Mouse (Mus musculus) forebrain, postnatal 0 days (tissue): ENCODE results near the gene Fastk. TPM values are rescaled to one million over a fixed set of nuclear protein-coding genes. Genes with fewer than 3 reads are reported as not detected.

Experiments
- ATAC-seq: fragments of 200-750 bp; cut with Nextera tagmentation; 2 replicates; pipeline ENCODE4 v1.8.0; 2017; ENCODE audit warnings: mild to moderate bottlenecking, moderate library complexity
- DNase-seq: peaks from one replicate; pipeline ENCODE4 v3.0.0-alpha.2; 2015
- H3K27ac ChIP-seq: fragments of 300-500 bp; sonication (generic); 2 replicates; pipeline ENCODE4 v1.5.1; 2014; ENCODE audit warnings: low read depth, mild to moderate bottlenecking, antibody characterized with exemption, low read length, moderate library complexity, mixed read lengths
- H3K27me3 ChIP-seq: fragments of 300-500 bp; sonication (generic); 2 replicates; pipeline ENCODE4 v1.6.1; 2014; ENCODE audit warnings: mild to moderate bottlenecking, low read length, mixed read lengths; ENCODE audit not compliant: insufficient read depth
- H3K36me3 ChIP-seq: fragments of 300-500 bp; sonication (generic); 2 replicates; pipeline ENCODE4 v1.6.1; 2014; ENCODE audit warnings: mild to moderate bottlenecking, moderate library complexity; ENCODE audit not compliant: insufficient read depth
- H3K4me1 ChIP-seq: fragments of 300-500 bp; sonication (generic); 2 replicates; pipeline ENCODE4 v1.6.1; 2014; ENCODE audit warnings: antibody characterized with exemption; ENCODE audit not compliant: insufficient read depth
- H3K4me2 ChIP-seq: fragments of 300-500 bp; sonication (generic); 2 replicates; pipeline ENCODE4 v1.6.1; 2014; ENCODE audit warnings: low read depth, mild to moderate bottlenecking, moderate library complexity
- H3K4me3 ChIP-seq: fragments of 300-500 bp; sonication (generic); 2 replicates; pipeline ENCODE4 v1.5.1; 2014; ENCODE audit warnings: low read depth, low read length, mixed read lengths
- H3K9ac ChIP-seq: fragments of 300-500 bp; sonication (generic); 2 replicates; pipeline ENCODE4 v1.6.1; 2014; ENCODE audit warnings: mild to moderate bottlenecking
- H3K9me3 ChIP-seq: fragments of 300-500 bp; sonication (generic); 2 replicates; pipeline ENCODE4 v1.6.1; 2016; ENCODE audit warnings: low read length
- CTCF ChIP-seq: sonication (generic); IDR thresholded peaks from 2 replicates; pipeline ENCODE4 v1.5.1; 2016; ENCODE audit warnings: antibody characterized with exemption, control low read depth, low read depth
- WGBS: fragments of 180-500 bp; shearing (Covaris S2); extraction: QIAGEN DNeasy Blood & Tissue Kit; methylation state at CpG from one replicate; pipeline ENCODE4 v1.1.7; 2014; 5-methylcytosine and 5-hydroxymethylcytosine counted together
- polyA plus RNA-seq: library from polyadenylated mRNA; unstranded; fragments of >200 nt; fragmentation: Nextera tagmentation; extraction: Ambion mirVana; gene quantifications from 2 replicates; pipeline ENCODE4 v1.2.1, GENCODE M21; 2015
- total RNA-seq: library from RNA; depleted of rRNA; stranded (reverse); fragments of >200 nt; gene quantifications from 2 replicates; pipeline ENCODE4 v1.2.3, GENCODE M21; 2014

Fastk gene
- total and polyA plus RNA-seq, 2 experiments from 2014 or later, result 88.7 to 132 TPM

GRCm38 (mm10) chr5:24453283-24453984, 8.3 kb upstream of the Fastk start:
- WGBS, result 2% methylated on average over 5 of the region's 5 CpGs
- TF ChIP-seq CTCF, result peak; percentile 23; the same call in 1 of the 2 replicates
- ATAC-seq, result no peak

GRCm38 (mm10) chr5:24452691-24453233, 7.7 kb upstream of the Fastk start:
- DNase-seq (peak; percentile 21), ATAC-seq (no peak)
- no peaks in the 10 kb centered on the region for H3K36me3 ChIP-seq
- no peaks in the 10 kb centered on the region for H3K9me3 ChIP-seq
- peak overlapping the region; percentile 91 for H3K4me2 ChIP-seq
- 6% methylated on average over 29 of the region's 29 CpGs for WGBS
- peak overlapping the region; percentile 91 for H3K27ac ChIP-seq
- H3K9ac ChIP-seq, result peak overlapping the region; percentile 85
- no peaks in the 10 kb centered on the region for H3K27me3 ChIP-seq
- peak overlapping the region; percentile 90 for H3K4me3 ChIP-seq
- TF ChIP-seq CTCF, result no peak
- peaks cover 34% of the 10 kb centered on the region for H3K4me1 ChIP-seq

More at GRCm38 (mm10) chr5:24453283-24453984, 8.3 kb upstream of the Fastk start:
- Histone ChIP-seq H3K27me3 (no peaks in the 10 kb centered on the region), H3K27ac (peak overlapping the region; percentile 91; the same call in 1 of the 2 replicates), H3K9me3 (no peaks in the 10 kb centered on the region), H3K9ac (peak overlapping the region; percentile 85), H3K36me3 (no peaks in the 10 kb centered on the region), H3K4me3 (peak overlapping the region; percentile 90), H3K4me2 (peak overlapping the region; percentile 91), H3K4me1 (peaks cover 29% of the 10 kb centered on the region)
- peak; percentile 27 for DNase-seq

GRCm38 (mm10) chr5:24452030-24452690, 7.1 kb upstream of the Fastk start, which contains the start of gene Agap3:
Gene Agap3, plus strand, starts transcription at chr5:24452177.
- WGBS, result under 1% methylated on average over 61 of the region's 85 CpGs

GRCm38 (mm10) chr5:24451264-24452029, 6.4 kb upstream of the Fastk start:
- DNase-seq (peak; percentile 93), ATAC-seq (peak; percentile 78)
- H3K27ac ChIP-seq, result peak overlapping the region; percentile 91
- no peaks in the 10 kb centered on the region for H3K9me3 ChIP-seq
- H3K4me3 ChIP-seq, result peak overlapping the region; percentile 90
- peaks cover 45% of the 10 kb centered on the region for H3K4me1 ChIP-seq
- peak overlapping the region; percentile 85 for H3K9ac ChIP-seq
- H3K36me3 ChIP-seq, result no peaks in the 10 kb centered on the region
- H3K4me2 ChIP-seq, result peak overlapping the region; percentile 91
- no peaks in the 10 kb centered on the region for H3K27me3 ChIP-seq
- no peak for TF ChIP-seq CTCF
- WGBS, result 3% methylated on average over 56 of the region's 66 CpGs

More at GRCm38 (mm10) chr5:24452030-24452690, 7.1 kb upstream of the Fastk start, which contains the start of gene Agap3:
- H3K9me3 ChIP-seq, result no peaks in the 10 kb centered on the region
- DNase-seq, result peak; percentile 66
- H3K4me2 ChIP-seq, result peak within 1 kb of the TSS; percentile 91
- peak within 1 kb of the TSS; percentile 90 for H3K4me3 ChIP-seq
- no peaks in the 10 kb centered on the region for H3K27me3 ChIP-seq
- no peaks in the 10 kb centered on the region for H3K36me3 ChIP-seq
- H3K27ac ChIP-seq, result peak within 1 kb of the TSS; percentile 91
- peak; percentile 18; the same call in 1 of the 2 replicates for ATAC-seq
- H3K4me1 ChIP-seq, result peaks cover 40% of the 10 kb centered on the region
- no peak for TF ChIP-seq CTCF
- peak within 1 kb of the TSS; percentile 85 for H3K9ac ChIP-seq

DNA sequence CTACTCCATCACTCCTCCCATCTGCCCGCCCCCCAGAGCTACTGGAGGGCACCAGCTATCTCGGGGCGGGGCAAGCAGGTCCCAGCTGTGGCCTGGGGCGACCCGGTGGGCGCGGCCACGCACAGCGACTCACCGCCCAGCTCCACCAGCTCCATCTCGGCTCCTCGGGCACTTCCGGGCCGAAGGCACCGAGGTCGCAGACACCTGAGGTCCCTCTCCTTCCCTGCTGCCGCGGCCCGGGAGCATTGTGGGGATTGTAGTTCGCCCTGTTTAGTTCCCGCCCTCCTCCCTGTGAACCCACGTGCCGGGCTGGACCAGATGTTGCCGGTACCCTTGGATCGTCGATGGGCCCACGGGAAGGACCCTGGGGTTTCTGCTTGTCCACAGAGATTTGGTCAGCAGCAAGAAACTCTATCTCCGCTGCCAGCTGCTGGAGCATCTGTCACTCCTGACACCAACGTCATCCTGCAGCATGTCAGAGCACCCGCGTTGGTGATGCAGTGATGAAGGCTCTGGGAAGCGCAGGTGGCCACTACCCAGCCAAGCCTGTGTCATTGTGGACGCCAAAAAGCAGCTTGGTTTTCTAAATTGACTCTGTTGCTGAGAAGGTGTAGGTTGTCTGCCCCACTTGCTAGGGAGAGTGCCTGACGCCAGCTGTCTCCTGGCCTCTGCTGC, 2.7 kb upstream of the Fastk start, which contains the start of gene Tmub1:
Gene Tmub1, minus strand, starts transcription at position 231 of the 675 bp plus-strand sequence.
- H3K9ac ChIP-seq, result peak within 1 kb of the TSS; percentile 71
- WGBS, result 1% methylated on average over 34 of the region's 34 CpGs
- peak; percentile 53 for ATAC-seq
- H3K4me3 ChIP-seq, result peak within 1 kb of the TSS; percentile 59
- peak; percentile 82 for DNase-seq
- peak within 1 kb of the TSS; percentile 93 for H3K4me2 ChIP-seq
- no peaks in the 10 kb centered on the region for H3K27me3 ChIP-seq
- H3K36me3 ChIP-seq, result 0 out of 2 replicates have a peak, but pooled peaks cover 3% of the 10 kb centered on the region
- peaks cover 22% of the 10 kb centered on the region for H3K4me1 ChIP-seq
- no peaks in the 10 kb centered on the region for H3K9me3 ChIP-seq
- TF ChIP-seq CTCF, result no peak
- H3K27ac ChIP-seq, result peak within 1 kb of the TSS; percentile 29; the same call in 1 of the 2 replicates

DNA sequence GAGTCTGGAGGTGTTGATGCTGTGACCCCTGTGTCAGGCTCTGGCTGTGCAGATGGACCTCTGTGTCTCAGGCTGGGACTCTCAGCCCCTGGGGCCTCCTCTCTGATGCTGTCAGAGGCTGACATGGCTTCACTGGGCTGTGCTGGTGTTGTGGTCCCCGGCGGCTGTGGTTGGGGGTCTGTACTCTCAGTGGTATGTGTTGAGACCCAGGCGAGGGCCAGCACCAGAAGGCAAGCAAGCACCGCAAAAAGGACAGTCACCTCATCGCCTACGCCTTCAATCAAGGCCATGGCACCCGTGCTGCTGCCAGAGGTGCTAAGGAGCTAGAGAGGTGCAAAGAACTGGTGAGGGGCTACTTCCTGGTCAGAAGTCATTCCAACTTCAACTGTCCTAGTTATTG, 1.5 kb upstream of the Fastk start:
- 95% methylated on average over 7 of the region's 7 CpGs for WGBS
- no peak overlapping the region for H3K27ac ChIP-seq
- no peak overlapping the region for H3K4me2 ChIP-seq
- H3K4me3 ChIP-seq, result no peak overlapping the region
- H3K9ac ChIP-seq, result no peak overlapping the region
- DNase-seq (no peak), ATAC-seq (no peak)
- peaks cover 9% of the 10 kb centered on the region for H3K36me3 ChIP-seq
- peaks cover 22% of the 10 kb centered on the region for H3K4me1 ChIP-seq
- H3K27me3 ChIP-seq, result no peaks in the 10 kb centered on the region
- H3K9me3 ChIP-seq, result no peaks in the 10 kb centered on the region
- no peak for TF ChIP-seq CTCF
